Mouse (Mus musculus) 416B (cell line): ENCODE measurements at regions not wholly inside any gene's neighbourhood (a gene's known extent, or its start where the extent isn't known, plus 50 kb on each side); places are given as distances from the start of the nearest gene placed in this dataset.

Experiments
- DNase-seq: peaks from one replicate; pipeline ENCODE4 v3.0.0; 2011; ENCODE audit warnings: low read depth

GRCm38 (mm10) chr16:88412287-88412686 is 94.5 kb downstream of the Cldn17 start:
- DNase-seq, result no peak

- DNase-seq, result no peak
Observed at GRCm38 (mm10) chr16:88408144-88408543, 98.6 kb downstream of the Cldn17 start.

- DNase-seq, result no peak
Observed at GRCm38 (mm10) chr16:88404331-88404730, 102.4 kb downstream of the Cldn17 start.

GRCm38 (mm10) chr16:88399881-88400280 is 106.9 kb downstream of the Cldn17 start:
- no peak for DNase-seq

GRCm38 (mm10) chr16:88392764-88393163 is 102.7 kb upstream of the Grik1 start:
- DNase-seq, result peak; percentile 8

GRCm38 (mm10) chr16:88381605-88382279 is 91.7 kb upstream of the Grik1 start:
- DNase-seq, result no peak

GRCm38 (mm10) chr16:88375622-88376021 is 85.6 kb upstream of the Grik1 start:
- no peak for DNase-seq

GRCm38 (mm10) chr16:88374612-88375011 is 84.5 kb upstream of the Grik1 start:
- DNase-seq, result no peak

GRCm38 (mm10) chr16:88372034-88372433 is 82.0 kb upstream of the Grik1 start:
- peak; percentile 85 for DNase-seq

- peak; percentile 1 for DNase-seq
Observed at GRCm38 (mm10) chr16:88368146-88368545, 78.1 kb upstream of the Grik1 start.

GRCm38 (mm10) chr16:88367162-88367561 is 77.1 kb upstream of the Grik1 start:
- no peak for DNase-seq

- DNase-seq, result no peak
Observed at GRCm38 (mm10) chr16:88360081-88360480, 70.0 kb upstream of the Grik1 start.
